Mouse (Mus musculus): Measurements from ENCODE around the gene Sema6c. TPM values are rescaled to one million over a fixed set of nuclear protein-coding genes. Genes with fewer than 3 reads are reported as not detected.

The Sema6c gene
- polyA plus RNA-seq, 1 experiment from 2014 or later, result 2.9 TPM

- DNase-seq (ENCODE audit: low spot score), result no peak
- H3K4me3 ChIP-seq (replicated peaks; ENCODE audit: low read depth, low read length), result no peak overlapping the region
- no peaks in the 10 kb centered on the region for H3K9me3 ChIP-seq (replicated peaks; ENCODE audit: low read length)
- no peak overlapping the region for H3K27ac ChIP-seq
- ATAC-seq (replicated peaks; ENCODE audit: low FRiP score, low read depth), result no peak
- 81% methylated on average over 5 of the region's 5 CpGs for WGBS
- no peaks in the 10 kb centered on the region for H3K36me3 ChIP-seq (ENCODE audit: insufficient read depth, low read length)
- H3K9ac ChIP-seq (ENCODE audit: low read depth, low read length), result no peak overlapping the region
- H3K27me3 ChIP-seq (ENCODE audit: insufficient read depth, low read length), result no peaks in the 10 kb centered on the region
- TF ChIP-seq CTCF (IDR thresholded peaks at IDR 0.05; ENCODE audit: low read depth), result no peak
- no peak overlapping the region for H3K4me2 ChIP-seq (ENCODE audit: low read length)
- peaks cover 12% of the 10 kb centered on the region; the same call in 1 of the 2 replicates for H3K4me1 ChIP-seq (replicated peaks; ENCODE audit: insufficient read depth, low read length)
Measured at GRCm38 (mm10) chr3:95164256-95164550, 3.9 kb downstream of the Sema6c start.

GRCm38 (mm10) chr3:95164840-95165239 is 4.6 kb downstream of the Sema6c start:
- Histone ChIP-seq H3K4me3 (replicated peaks; ENCODE audit: low read depth, low read length) (no peak overlapping the region), H3K9ac (ENCODE audit: low read depth, low read length) (no peak overlapping the region), H3K27me3 (ENCODE audit: insufficient read depth, low read length) (no peaks in the 10 kb centered on the region), H3K36me3 (ENCODE audit: insufficient read depth, low read length) (0 out of 2 replicates have a peak, but pooled peaks cover 6% of the 10 kb centered on the region), H3K4me1 (replicated peaks; ENCODE audit: insufficient read depth, low read length) (peaks cover 12% of the 10 kb centered on the region; the same call in 1 of the 2 replicates), H3K4me2 (ENCODE audit: low read length) (no peak overlapping the region), H3K9me3 (replicated peaks; ENCODE audit: low read length) (no peaks in the 10 kb centered on the region), H3K27ac (no peak overlapping the region)
- ATAC-seq (replicated peaks; ENCODE audit: low FRiP score, low read depth), result no peak
- 88% methylated on average over 5 of the region's 5 CpGs for WGBS
- no peak for DNase-seq (ENCODE audit: low spot score)
- TF ChIP-seq CTCF (IDR thresholded peaks at IDR 0.05; ENCODE audit: low read depth), result no peak

- TF ChIP-seq CTCF (IDR thresholded peaks at IDR 0.05; ENCODE audit: low read depth), result no peak
- Histone ChIP-seq H3K27me3 (ENCODE audit: insufficient read depth, low read length) (peaks cover 16% of the 10 kb centered on the region), H3K4me2 (ENCODE audit: low read length) (no peak overlapping the region), H3K9me3 (replicated peaks; ENCODE audit: low read length) (no peaks in the 10 kb centered on the region), H3K36me3 (ENCODE audit: insufficient read depth, low read length) (0 out of 2 replicates have a peak, but pooled peaks cover 14% of the 10 kb centered on the region), H3K9ac (ENCODE audit: low read depth, low read length) (no peak overlapping the region), H3K27ac (no peak overlapping the region), H3K4me3 (replicated peaks; ENCODE audit: low read depth, low read length) (no peak overlapping the region), H3K4me1 (replicated peaks; ENCODE audit: insufficient read depth, low read length) (no peaks in the 10 kb centered on the region; the same call in 1 of the 2 replicates)
- DNase-seq (ENCODE audit: low spot score) (no peak), ATAC-seq (replicated peaks; ENCODE audit: low FRiP score, low read depth) (no peak)
- 88% methylated on average over 10 of the region's 10 CpGs for WGBS
Measured at GRCm38 (mm10) chr3:95169996-95170395, 9.7 kb downstream of the Sema6c start.

GRCm38 (mm10) chr3:95171105-95171504 is 10.8 kb downstream of the Sema6c start:
- ATAC-seq (replicated peaks; ENCODE audit: low FRiP score, low read depth), result no peak

GRCm38 (mm10) chr3:95172526-95173255 is 12.4 kb downstream of the Sema6c start:
- no peak for DNase-seq (ENCODE audit: low spot score)
- WGBS, result 26% methylated on average over 73 of the region's 84 CpGs

More at GRCm38 (mm10) chr3:95171105-95171504, 10.8 kb downstream of the Sema6c start:
- no peak overlapping the region for H3K27ac ChIP-seq
- no peaks in the 10 kb centered on the region; the same call in 1 of the 2 replicates for H3K4me1 ChIP-seq (replicated peaks; ENCODE audit: insufficient read depth, low read length)
- 0 out of 2 replicates have a peak, but pooled peaks cover 14% of the 10 kb centered on the region for H3K36me3 ChIP-seq (ENCODE audit: insufficient read depth, low read length)
- H3K4me2 ChIP-seq (ENCODE audit: low read length), result no peak overlapping the region
- no peak overlapping the region for H3K9ac ChIP-seq (ENCODE audit: low read depth, low read length)
- DNase-seq (ENCODE audit: low spot score), result no peak
- H3K27me3 ChIP-seq (ENCODE audit: insufficient read depth, low read length), result peaks cover 16% of the 10 kb centered on the region
- H3K4me3 ChIP-seq (replicated peaks; ENCODE audit: low read depth, low read length), result no peak overlapping the region
- WGBS, result 61% methylated on average over 6 of the region's 6 CpGs
- no peak for TF ChIP-seq CTCF (IDR thresholded peaks at IDR 0.05; ENCODE audit: low read depth)
- H3K9me3 ChIP-seq (replicated peaks; ENCODE audit: low read length), result no peaks in the 10 kb centered on the region

GRCm38 (mm10) chr3:95173256-95173949 is 13.1 kb downstream of the Sema6c start:
- no peak for TF ChIP-seq CTCF (IDR thresholded peaks at IDR 0.05; ENCODE audit: low read depth)
- peaks cover 16% of the 10 kb centered on the region for H3K27me3 ChIP-seq (ENCODE audit: insufficient read depth, low read length)
- H3K9me3 ChIP-seq (replicated peaks; ENCODE audit: low read length), result no peaks in the 10 kb centered on the region
- DNase-seq (ENCODE audit: low spot score), result peak; percentile 36
- 3% methylated on average over 54 of the region's 58 CpGs for WGBS
- H3K27ac ChIP-seq, result no peak overlapping the region
- peak overlapping the region; percentile 57 for H3K9ac ChIP-seq (ENCODE audit: low read depth, low read length)
- peak overlapping the region; percentile 79 for H3K4me2 ChIP-seq (ENCODE audit: low read length)
- 0 out of 2 replicates have a peak, but pooled peaks cover 14% of the 10 kb centered on the region for H3K36me3 ChIP-seq (ENCODE audit: insufficient read depth, low read length)
- peak; percentile 29 for ATAC-seq (replicated peaks; ENCODE audit: low FRiP score, low read depth)
- H3K4me1 ChIP-seq (replicated peaks; ENCODE audit: insufficient read depth, low read length), result no peaks in the 10 kb centered on the region; the same call in 1 of the 2 replicates
- peak overlapping the region; percentile 39 for H3K4me3 ChIP-seq (replicated peaks; ENCODE audit: low read depth, low read length)

More at GRCm38 (mm10) chr3:95172526-95173255, 12.4 kb downstream of the Sema6c start:
- H3K27me3 ChIP-seq (ENCODE audit: insufficient read depth, low read length), result peaks cover 16% of the 10 kb centered on the region
- H3K36me3 ChIP-seq (ENCODE audit: insufficient read depth, low read length), result 0 out of 2 replicates have a peak, but pooled peaks cover 14% of the 10 kb centered on the region
- peak; percentile 16; the same call in 1 of the 2 replicates for TF ChIP-seq CTCF (IDR thresholded peaks at IDR 0.05; ENCODE audit: low read depth)
- H3K4me3 ChIP-seq (replicated peaks; ENCODE audit: low read depth, low read length), result peak overlapping the region; percentile 39
- peak overlapping the region; percentile 52 for H3K9ac ChIP-seq (ENCODE audit: low read depth, low read length)
- H3K9me3 ChIP-seq (replicated peaks; ENCODE audit: low read length), result no peaks in the 10 kb centered on the region
- peak overlapping the region; percentile 79 for H3K4me2 ChIP-seq (ENCODE audit: low read length)
- no peak overlapping the region for H3K27ac ChIP-seq
- no peaks in the 10 kb centered on the region; the same call in 1 of the 2 replicates for H3K4me1 ChIP-seq (replicated peaks; ENCODE audit: insufficient read depth, low read length)
- ATAC-seq (replicated peaks; ENCODE audit: low FRiP score, low read depth), result peak; percentile 38

Measured in kidney, postnatal 0 days (tissue).